Mouse (Mus musculus): ENCODE results near the gene Skp2. TPM values are rescaled to one million over a fixed set of nuclear protein-coding genes. Genes with fewer than 3 reads are reported as not detected.

Gene Skp2
- polyA plus RNA-seq (2012; rRNA removed; ENCODE audit: low replicate concordance): 0.29 and 5.1 TPM in 2 replicates

GRCm38 (mm10) chr15:9155325-9155724 lies at the start of gene Skp2:
Skp2 (minus strand) TSS chr15:9155425.

GRCm38 (mm10) chr15:9140252-9140680 lies 15.0 kb downstream of the Skp2 start, which contains the start of gene Lmbrd2:
Lmbrd2 (plus strand) TSS chr15:9140550.

GRCm38 (mm10) chr15:9070912-9071555 lies 84.2 kb downstream of the Skp2 start, which contains the start of gene Nadk2:
Nadk2 (plus strand) TSS chr15:9071260.

Other genes starting within 250 kb of the Skp2 start
- 0.39 and 1.1 TPM in 2 replicates for gene Ranbp3l, start 187.5 kb downstream of the Skp2 start, polyA plus RNA-seq (2012; rRNA removed; ENCODE audit: low replicate concordance)
- 12.5 and 16.2 TPM in 2 replicates for gene Nadk2, start 84.2 kb downstream of the Skp2 start, polyA plus RNA-seq (2012; rRNA removed; ENCODE audit: low replicate concordance)
- gene Lmbrd2, start 14.9 kb downstream of the Skp2 start, polyA plus RNA-seq (2012; rRNA removed; ENCODE audit: low replicate concordance): 5.3 and 9.6 TPM in 2 replicates
- gene Ugt3a1, start 121.5 kb upstream of the Skp2 start, polyA plus RNA-seq (2012; rRNA removed; ENCODE audit: low replicate concordance): not detected in 2 replicates
- 0.78 and 4.8 TPM in 2 replicates for gene Ugt3a2, start 180.1 kb upstream of the Skp2 start, polyA plus RNA-seq (2012; rRNA removed; ENCODE audit: low replicate concordance)

All from subcutaneous adipose tissue, adult 2 months (tissue).